Mouse (Mus musculus) forelimb bud, embryonic 11.5 days (tissue): ENCODE measurements around the gene Pold1.
A peak's percentile ranks its signal among the peaks of the same experiment; 100 is the strongest.

Experiments used
- DNase-seq: peaks from one replicate; pipeline ENCODE4 v3.0.0-alpha.2; 2012; ENCODE audit warnings: low read depth, low spot score

The Pold1 gene

GRCm38 (mm10) chr7:44548497-44549087, at the start of gene Pold1:
TSS of gene Pold1 (minus strand) at chr7:44548849.
- DNase-seq, result peak; percentile 99

- no peak for DNase-seq
These were observed 49.7 kb upstream of the Pold1 start for GRCm38 (mm10) chr7:44598336-44598735.

- DNase-seq, result no peak
These were observed 49.0 kb upstream of the Pold1 start for GRCm38 (mm10) chr7:44597666-44598065.

GRCm38 (mm10) chr7:44596996-44597538, 48.4 kb upstream of the Pold1 start:
- DNase-seq, result no peak

GRCm38 (mm10) chr7:44596051-44596450, 47.4 kb upstream of the Pold1 start:
- no peak for DNase-seq

- DNase-seq, result no peak
These were observed 46.5 kb upstream of the Pold1 start for GRCm38 (mm10) chr7:44595131-44595561.

- DNase-seq, result no peak
These were observed 45.6 kb upstream of the Pold1 start for GRCm38 (mm10) chr7:44594291-44594690.

- peak; percentile 88 for DNase-seq
These were observed 45.1 kb upstream of the Pold1 start for GRCm38 (mm10) chr7:44593775-44594174.

- no peak for DNase-seq
These were observed 44.4 kb upstream of the Pold1 start for GRCm38 (mm10) chr7:44593051-44593450.

GRCm38 (mm10) chr7:44591348-44592116, 42.9 kb upstream of the Pold1 start:
- DNase-seq, result no peak

GRCm38 (mm10) chr7:44590402-44591347, 42.0 kb upstream of the Pold1 start, which contains the start of gene Kcnc3:
TSS of gene Kcnc3 (plus strand) at chr7:44590664.
- DNase-seq, result peak; percentile 94

- DNase-seq, result no peak
These were observed 41.3 kb upstream of the Pold1 start for GRCm38 (mm10) chr7:44589946-44590345.

GRCm38 (mm10) chr7:44589149-44589548, 40.5 kb upstream of the Pold1 start:
- DNase-seq, result peak; percentile 83

GRCm38 (mm10) chr7:44588338-44588737, 39.7 kb upstream of the Pold1 start:
- DNase-seq, result no peak

GRCm38 (mm10) chr7:44587676-44588075, 39.0 kb upstream of the Pold1 start:
- DNase-seq, result no peak

GRCm38 (mm10) chr7:44586930-44587329, 38.3 kb upstream of the Pold1 start:
- DNase-seq, result peak; percentile 52

- no peak for DNase-seq
These were observed 37.9 kb upstream of the Pold1 start for GRCm38 (mm10) chr7:44586518-44586917.

- no peak for DNase-seq
These were observed 37.0 kb upstream of the Pold1 start for GRCm38 (mm10) chr7:44585606-44586005.

GRCm38 (mm10) chr7:44584921-44585320, 36.3 kb upstream of the Pold1 start:
- DNase-seq, result no peak

- no peak for DNase-seq
These were observed 35.7 kb upstream of the Pold1 start for GRCm38 (mm10) chr7:44584265-44584804.

- DNase-seq, result no peak
These were observed 34.5 kb upstream of the Pold1 start for GRCm38 (mm10) chr7:44583146-44583545.
